Mouse (Mus musculus): Measurements from ENCODE around the gene Efna1. TPM values are rescaled to one million over a fixed set of nuclear protein-coding genes. Genes with fewer than 3 reads are reported as not detected.

The Efna1 gene
- total and polyA plus RNA-seq, 3 experiments = 0.05 TPM; not detected in 2

GRCm38 (mm10) chr3:89284261-89284660 lies 3.3 kb upstream of the Efna1 start:
- no peak for TF ChIP-seq POLR2AphosphoS5 (IDR thresholded peaks at IDR 0.05; ENCODE audit: insufficient replicate concordance, low read depth, low read length)
- Histone ChIP-seq H3K36me3 (replicated peaks) (no peaks in the 10 kb centered on the region), H3K27me3 (ENCODE audit: insufficient read depth, low read length) (peaks cover 71% of the 10 kb centered on the region), H3K4me1 (ENCODE audit: insufficient read depth, low read depth, low read length) (peaks cover 8% of the 10 kb centered on the region), H3K4me3 (ENCODE audit: low read depth, low read length) (no peak overlapping the region), H3K9me3 (replicated peaks) (no peaks in the 10 kb centered on the region)
- ATAC-seq (ENCODE audit: extremely low read depth, insufficient number of reproducible peaks, low FRiP score, poor library complexity, severe bottlenecking) (no peak), DNase-seq (ENCODE audit: low spot score) (no peak)

GRCm38 (mm10) chr3:89282291-89282643 lies 1.3 kb upstream of the Efna1 start:
- no peaks in the 10 kb centered on the region for H3K9me3 ChIP-seq (replicated peaks)
- H3K27me3 ChIP-seq (ENCODE audit: insufficient read depth, low read length) = peaks cover 74% of the 10 kb centered on the region
- no peak for DNase-seq (ENCODE audit: low spot score)
- TF ChIP-seq CTCF (IDR thresholded peaks at IDR 0.05; ENCODE audit: low read depth, low read length) (no peak), GATA2 (IDR thresholded peaks at IDR 0.05; ENCODE audit: borderline replicate concordance, low read depth, low read length) (no peak), GATA1 (IDR thresholded peaks at IDR 0.05; ENCODE audit: borderline replicate concordance, low read length) (no peak), TAL1 (conservative IDR thresholded peaks at IDR 0.05; ENCODE audit: low read depth, low read length) (no peak), POLR2AphosphoS5 (IDR thresholded peaks at IDR 0.05; ENCODE audit: insufficient replicate concordance, low read depth, low read length) (no peak)
- H3K4me1 ChIP-seq (ENCODE audit: insufficient read depth, low read depth, low read length) = peaks cover 8% of the 10 kb centered on the region
- H3K36me3 ChIP-seq (replicated peaks) = no peaks in the 10 kb centered on the region
- H3K4me3 ChIP-seq (ENCODE audit: low read depth, low read length) = no peak overlapping the region
- ATAC-seq (ENCODE audit: extremely low read depth, insufficient number of reproducible peaks, low FRiP score, poor library complexity, severe bottlenecking) = no peak

GRCm38 (mm10) chr3:89281579-89282290 lies 793 bp upstream of the Efna1 start:
- TF ChIP-seq GATA2 (IDR thresholded peaks at IDR 0.05; ENCODE audit: borderline replicate concordance, low read depth, low read length) = no peak
- no peak for TF ChIP-seq POLR2AphosphoS5 (IDR thresholded peaks at IDR 0.05; ENCODE audit: insufficient replicate concordance, low read depth, low read length)
- no peak for TF ChIP-seq GATA1 (IDR thresholded peaks at IDR 0.05; ENCODE audit: borderline replicate concordance, low read length)
- TF ChIP-seq CTCF (IDR thresholded peaks at IDR 0.05; ENCODE audit: low read depth, low read length) = no peak
- Histone ChIP-seq H3K4me1 (ENCODE audit: insufficient read depth, low read depth, low read length) (peaks cover 8% of the 10 kb centered on the region), H3K9me3 (replicated peaks) (no peaks in the 10 kb centered on the region), H3K4me3 (ENCODE audit: low read depth, low read length) (no peak overlapping the region), H3K27me3 (ENCODE audit: insufficient read depth, low read length) (peaks cover 77% of the 10 kb centered on the region), H3K36me3 (replicated peaks) (no peaks in the 10 kb centered on the region)
- DNase-seq (ENCODE audit: low spot score) (peak; percentile 35), ATAC-seq (ENCODE audit: extremely low read depth, insufficient number of reproducible peaks, low FRiP score, poor library complexity, severe bottlenecking) (no peak)

- H3K36me3 ChIP-seq (replicated peaks) = no peaks in the 10 kb centered on the region
- ATAC-seq (ENCODE audit: extremely low read depth, insufficient number of reproducible peaks, low FRiP score, poor library complexity, severe bottlenecking) (no peak), DNase-seq (ENCODE audit: low spot score) (no peak)
- TF ChIP-seq GATA1 (IDR thresholded peaks at IDR 0.05; ENCODE audit: borderline replicate concordance, low read length) (no peak), POLR2AphosphoS5 (IDR thresholded peaks at IDR 0.05; ENCODE audit: insufficient replicate concordance, low read depth, low read length) (no peak), CTCF (IDR thresholded peaks at IDR 0.05; ENCODE audit: low read depth, low read length) (no peak), TAL1 (conservative IDR thresholded peaks at IDR 0.05; ENCODE audit: low read depth, low read length) (no peak), GATA2 (IDR thresholded peaks at IDR 0.05; ENCODE audit: borderline replicate concordance, low read depth, low read length) (no peak)
- peaks cover 69% of the 10 kb centered on the region for H3K27me3 ChIP-seq (ENCODE audit: insufficient read depth, low read length)
- H3K4me1 ChIP-seq (ENCODE audit: insufficient read depth, low read depth, low read length) = peaks cover 3% of the 10 kb centered on the region
- H3K9me3 ChIP-seq (replicated peaks) = no peaks in the 10 kb centered on the region
- H3K4me3 ChIP-seq (ENCODE audit: low read depth, low read length) = no peak overlapping the region
Measured at GRCm38 (mm10) chr3:89280050-89280605, 814 bp downstream of the Efna1 start.

GRCm38 (mm10) chr3:89279153-89279890 lies 1.6 kb downstream of the Efna1 start:
- peaks cover 3% of the 10 kb centered on the region; the same call in 1 of the 2 replicates for H3K4me1 ChIP-seq (ENCODE audit: insufficient read depth, low read depth, low read length)
- DNase-seq (ENCODE audit: low spot score) (no peak), ATAC-seq (ENCODE audit: extremely low read depth, insufficient number of reproducible peaks, low FRiP score, poor library complexity, severe bottlenecking) (no peak)
- H3K36me3 ChIP-seq (replicated peaks) = no peaks in the 10 kb centered on the region
- peaks cover 66% of the 10 kb centered on the region for H3K27me3 ChIP-seq (ENCODE audit: insufficient read depth, low read length)
- no peaks in the 10 kb centered on the region for H3K9me3 ChIP-seq (replicated peaks)
- TF ChIP-seq GATA2 (IDR thresholded peaks at IDR 0.05; ENCODE audit: borderline replicate concordance, low read depth, low read length) = no peak
- no peak for TF ChIP-seq POLR2AphosphoS5 (IDR thresholded peaks at IDR 0.05; ENCODE audit: insufficient replicate concordance, low read depth, low read length)
- H3K4me3 ChIP-seq (ENCODE audit: low read depth, low read length) = no peak overlapping the region

- Histone ChIP-seq H3K36me3 (replicated peaks) (no peaks in the 10 kb centered on the region), H3K9me3 (replicated peaks) (no peaks in the 10 kb centered on the region), H3K27me3 (ENCODE audit: insufficient read depth, low read length) (peaks cover 60% of the 10 kb centered on the region), H3K4me1 (ENCODE audit: insufficient read depth, low read depth, low read length) (peaks cover 3% of the 10 kb centered on the region; the same call in 1 of the 2 replicates), H3K4me3 (ENCODE audit: low read depth, low read length) (no peak overlapping the region)
- ATAC-seq (ENCODE audit: extremely low read depth, insufficient number of reproducible peaks, low FRiP score, poor library complexity, severe bottlenecking) = no peak
- TF ChIP-seq CTCF (IDR thresholded peaks at IDR 0.05; ENCODE audit: low read depth, low read length) (no peak), GATA2 (IDR thresholded peaks at IDR 0.05; ENCODE audit: borderline replicate concordance, low read depth, low read length) (no peak), GATA1 (IDR thresholded peaks at IDR 0.05; ENCODE audit: borderline replicate concordance, low read length) (no peak), POLR2AphosphoS5 (IDR thresholded peaks at IDR 0.05; ENCODE audit: insufficient replicate concordance, low read depth, low read length) (no peak), TAL1 (conservative IDR thresholded peaks at IDR 0.05; ENCODE audit: low read depth, low read length) (no peak)
- DNase-seq (ENCODE audit: low spot score) = no peak
Measured at GRCm38 (mm10) chr3:89278643-89279042, 2.3 kb downstream of the Efna1 start.
